Mouse (Mus musculus) midbrain, embryonic 16.5 days (tissue): ENCODE measurements around the gene Msx2. TPM values are rescaled to one million over a fixed set of nuclear protein-coding genes. Genes with fewer than 3 reads are reported as not detected.
A peak's percentile ranks its signal among the peaks of the same experiment; 100 is the strongest.

ENCODE experiments used
- ATAC-seq: fragments of 200-750 bp; cut with Nextera tagmentation; 2 replicates; pipeline ENCODE4 v1.8.0; 2017; ENCODE audit warnings: moderate TSS enrichment
- H3K27ac ChIP-seq: fragments of 300-500 bp; sonication (generic); 2 replicates; pipeline ENCODE4 v1.5.1; 2014; ENCODE audit warnings: mild to moderate bottlenecking, low read length, mixed read lengths
- H3K27me3 ChIP-seq: fragments of 300-500 bp; sonication (generic); 2 replicates; pipeline ENCODE4 v1.6.1; 2014; ENCODE audit warnings: low read depth, low read length, mixed read lengths; ENCODE audit not compliant: control insufficient read depth, insufficient read depth
- H3K36me3 ChIP-seq: fragments of 300-500 bp; sonication (generic); 2 replicates; pipeline ENCODE4 v1.6.1; 2014; ENCODE audit warnings: mild to moderate bottlenecking, low read length, moderate library complexity, mixed read lengths; ENCODE audit not compliant: control insufficient read depth, insufficient read depth
- H3K4me1 ChIP-seq: fragments of 300-500 bp; sonication (generic); 2 replicates; pipeline ENCODE4 v1.6.1; 2014; ENCODE audit warnings: mild to moderate bottlenecking, low read length, mixed read lengths; ENCODE audit not compliant: control insufficient read depth, insufficient read depth
- H3K4me2 ChIP-seq: fragments of 300-500 bp; sonication (generic); 2 replicates; pipeline ENCODE4 v1.6.1; 2014; ENCODE audit warnings: mild to moderate bottlenecking, low read length, mixed read lengths
- H3K4me3 ChIP-seq: fragments of 300-500 bp; sonication (generic); 2 replicates; pipeline ENCODE4 v1.5.1; 2014; ENCODE audit warnings: low read depth, mild to moderate bottlenecking, low read length, moderate library complexity, mixed read lengths
- H3K9ac ChIP-seq: fragments of 300-500 bp; sonication (generic); 2 replicates; pipeline ENCODE4 v1.6.1; 2014; ENCODE audit warnings: low read depth, low read length, mixed read lengths
- H3K9me3 ChIP-seq: fragments of 300-500 bp; sonication (generic); replicated peaks from 2 replicates; pipeline ENCODE4 v1.6.1; 2014; ENCODE audit warnings: mild to moderate bottlenecking, low read length, mixed read lengths; ENCODE audit not compliant: control insufficient read depth, poor library complexity, severe bottlenecking
- WGBS: fragments of 180-500 bp; shearing (Covaris S2); extraction: QIAGEN DNeasy Blood & Tissue Kit; methylation state at CpG from one replicate; pipeline ENCODE4 v1.1.7; 2014; 5-methylcytosine and 5-hydroxymethylcytosine counted together
- polyA plus RNA-seq: library from polyadenylated mRNA; unstranded; fragments of >200 nt; fragmentation: Nextera tagmentation; extraction: Ambion mirVana; gene quantifications from 2 replicates; pipeline ENCODE4 v1.2.1, GENCODE M21; 2015

Msx2 gene
- polyA plus RNA-seq, 1 experiment from 2014 or later, result 0.40 TPM

DNA sequence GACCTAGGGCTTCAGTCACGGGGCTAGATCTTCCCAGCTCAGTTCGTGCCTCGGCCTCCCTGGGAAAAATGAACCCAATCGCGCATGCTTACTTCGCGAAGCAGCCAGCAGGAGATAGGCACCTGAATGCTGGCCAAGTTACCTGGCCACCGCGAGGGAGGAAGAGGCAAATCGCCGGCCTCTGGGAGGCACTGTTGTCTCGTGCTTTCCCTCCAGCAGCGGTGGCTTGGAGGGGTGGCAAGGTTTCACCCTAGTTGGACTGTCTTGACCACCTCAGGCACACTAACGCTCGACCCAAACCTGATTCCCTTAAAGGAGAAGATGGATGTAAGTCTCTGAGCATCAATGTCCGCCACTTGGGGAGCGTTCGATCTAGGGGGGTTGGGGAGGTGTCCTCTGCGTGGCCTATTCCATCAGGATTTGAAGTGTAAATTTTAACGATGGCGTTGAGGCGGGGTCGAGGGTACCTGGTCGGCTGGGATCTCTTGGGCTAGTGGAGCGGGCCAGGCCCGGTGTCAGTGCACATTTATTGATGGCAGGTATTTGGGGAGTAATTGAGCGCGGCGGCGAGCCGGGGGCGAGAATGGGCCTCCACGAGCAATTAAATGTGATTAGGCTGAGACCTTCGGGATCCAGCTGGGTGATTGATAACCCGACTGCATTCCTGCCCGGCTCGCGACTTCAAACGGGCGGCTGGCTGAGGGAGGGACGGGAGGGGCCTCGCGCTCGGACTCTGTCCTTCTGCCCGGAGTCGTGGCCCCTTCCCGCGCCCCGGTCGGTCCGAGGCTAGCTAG is 10.8 kb downstream of the Msx2 start:
- peak overlapping the region; percentile 19 for H3K4me3 ChIP-seq
- no peak overlapping the region for H3K27ac ChIP-seq
- peaks cover 55% of the 10 kb centered on the region for H3K27me3 ChIP-seq
- no peak overlapping the region; the same call in 1 of the 2 replicates for H3K9ac ChIP-seq
- WGBS, result under 1% methylated on average over 51 of the region's 51 CpGs
- H3K9me3 ChIP-seq, result no peaks in the 10 kb centered on the region
- peak overlapping the region; percentile 42 for H3K4me2 ChIP-seq
- no peaks in the 10 kb centered on the region for H3K36me3 ChIP-seq
- peaks cover 16% of the 10 kb centered on the region for H3K4me1 ChIP-seq
- ATAC-seq, result peak; percentile 39; the same call in 1 of the 2 replicates

DNA sequence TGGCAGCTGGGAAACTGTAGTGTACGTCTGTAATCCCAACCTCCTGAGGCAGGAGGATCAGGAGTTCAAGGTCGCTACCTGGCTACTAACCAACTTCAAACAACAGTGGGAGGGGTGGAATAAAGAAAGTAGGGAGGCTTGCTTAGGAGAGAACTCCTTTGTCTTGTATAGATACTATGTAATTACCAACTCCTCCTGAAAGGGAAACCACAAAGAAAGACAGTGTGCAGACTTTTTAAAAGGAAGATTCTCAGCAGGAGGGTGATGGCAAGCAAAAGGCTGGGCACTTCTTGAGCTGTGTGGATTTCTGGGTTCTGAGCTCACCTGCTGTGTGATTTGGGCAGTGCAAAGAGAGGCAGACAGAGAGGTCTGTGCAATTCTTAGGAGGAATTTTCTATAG is 11.5 kb downstream of the Msx2 start:
- H3K4me1 ChIP-seq, result peaks cover 16% of the 10 kb centered on the region
- no peak for ATAC-seq
- no peak overlapping the region for H3K4me2 ChIP-seq
- no peak overlapping the region for H3K9ac ChIP-seq
- H3K27me3 ChIP-seq, result peaks cover 55% of the 10 kb centered on the region
- H3K4me3 ChIP-seq, result no peak overlapping the region
- H3K9me3 ChIP-seq, result no peaks in the 10 kb centered on the region
- H3K36me3 ChIP-seq, result no peaks in the 10 kb centered on the region
- WGBS, result 17% methylated on average over 2 of the region's 2 CpGs
- no peak overlapping the region for H3K27ac ChIP-seq

DNA sequence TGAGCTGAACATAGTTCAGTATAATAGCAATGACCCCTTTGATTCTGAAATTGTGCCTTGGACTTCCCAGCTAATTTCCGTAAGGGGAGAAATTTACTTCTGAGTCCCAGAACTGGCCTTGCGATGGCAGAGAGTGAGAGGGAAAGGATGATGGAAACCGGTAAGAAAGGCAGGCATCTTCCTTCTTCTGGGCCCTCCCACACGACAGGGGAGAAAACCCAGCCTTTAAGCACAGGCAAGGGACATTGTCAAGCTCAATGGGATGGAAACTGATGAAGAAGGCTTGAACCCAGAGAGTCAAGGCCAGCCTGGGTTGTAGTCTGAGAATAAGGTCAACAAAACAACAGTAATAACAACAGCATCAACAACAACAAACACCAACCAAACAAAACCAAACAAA is 14.1 kb downstream of the Msx2 start:
- peaks cover 25% of the 10 kb centered on the region for H3K4me1 ChIP-seq
- no peak overlapping the region for H3K9ac ChIP-seq
- H3K27ac ChIP-seq, result no peak overlapping the region
- no peak for ATAC-seq
- peaks cover 56% of the 10 kb centered on the region for H3K27me3 ChIP-seq
- WGBS, result 53% methylated on average over 4 of the region's 4 CpGs
- no peaks in the 10 kb centered on the region for H3K9me3 ChIP-seq
- H3K4me2 ChIP-seq, result no peak overlapping the region
- no peaks in the 10 kb centered on the region for H3K36me3 ChIP-seq
- no peak overlapping the region for H3K4me3 ChIP-seq

- Histone ChIP-seq H3K36me3 (no peaks in the 10 kb centered on the region), H3K4me2 (peak overlapping the region; percentile 68), H3K9me3 (no peaks in the 10 kb centered on the region), H3K27me3 (peaks cover 53% of the 10 kb centered on the region), H3K9ac (peak overlapping the region; percentile 63), H3K4me1 (peaks cover 14% of the 10 kb centered on the region), H3K27ac (no peak overlapping the region), H3K4me3 (peak overlapping the region; percentile 29)
- 2% methylated on average over 21 of the region's 21 CpGs for WGBS
- ATAC-seq, result peak; percentile 82
Observed at GRCm38 (mm10) chr13:53454794-53455672, 17.8 kb downstream of the Msx2 start.

DNA sequence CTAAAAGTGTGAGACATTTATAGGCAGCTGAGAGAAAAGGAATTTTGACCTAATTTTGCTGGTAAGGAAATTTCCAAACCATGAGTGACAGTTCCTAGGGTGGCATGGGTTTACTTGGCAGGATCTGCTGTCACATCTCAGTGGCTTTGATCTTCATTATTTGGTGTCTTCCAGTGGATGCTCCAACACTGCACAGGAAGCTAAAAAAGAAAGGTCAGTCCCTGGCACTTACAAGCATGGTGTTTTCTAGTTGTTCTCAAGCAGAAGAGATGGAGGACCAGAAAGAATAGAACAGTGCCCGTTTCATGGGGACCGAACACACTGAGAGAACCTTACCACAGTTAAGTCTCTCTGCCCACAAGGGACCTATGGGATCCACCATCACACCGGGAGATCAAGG is 18.9 kb downstream of the Msx2 start:
- no peak overlapping the region for H3K4me3 ChIP-seq
- H3K36me3 ChIP-seq, result no peaks in the 10 kb centered on the region
- peaks cover 45% of the 10 kb centered on the region for H3K27me3 ChIP-seq
- no peak overlapping the region for H3K4me2 ChIP-seq
- 72% methylated on average over 3 of the region's 3 CpGs for WGBS
- peaks cover 14% of the 10 kb centered on the region for H3K4me1 ChIP-seq
- H3K9me3 ChIP-seq, result no peaks in the 10 kb centered on the region
- no peak for ATAC-seq
- no peak overlapping the region for H3K27ac ChIP-seq
- no peak overlapping the region for H3K9ac ChIP-seq

DNA sequence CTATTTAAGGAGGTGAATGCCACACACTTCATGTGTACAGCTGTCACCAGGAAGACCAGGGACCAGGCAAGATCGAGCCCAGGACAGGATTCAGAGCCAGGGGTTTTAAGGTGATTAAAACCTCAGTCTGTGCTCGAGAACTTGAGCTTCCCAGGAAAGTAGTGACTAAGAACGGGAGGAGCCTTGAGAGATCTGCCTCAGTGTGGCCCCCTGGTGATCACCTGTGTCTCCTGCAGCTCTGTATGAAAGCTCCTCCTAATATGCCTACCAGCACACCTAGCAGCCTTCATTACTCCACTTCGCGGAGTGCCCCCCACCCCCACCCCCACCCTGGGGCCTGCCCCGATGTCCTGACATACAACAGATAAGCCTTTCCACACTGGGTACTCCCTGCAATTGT is 25.3 kb downstream of the Msx2 start:
- H3K9me3 ChIP-seq, result no peaks in the 10 kb centered on the region
- H3K27me3 ChIP-seq, result peaks cover 11% of the 10 kb centered on the region
- H3K36me3 ChIP-seq, result no peaks in the 10 kb centered on the region
- ATAC-seq, result no peak
- no peak overlapping the region for H3K4me2 ChIP-seq
- H3K9ac ChIP-seq, result no peak overlapping the region
- no peak overlapping the region for H3K27ac ChIP-seq
- H3K4me1 ChIP-seq, result no peaks in the 10 kb centered on the region
- WGBS, result 25% methylated on average over 5 of the region's 6 CpGs
- H3K4me3 ChIP-seq, result no peak overlapping the region

DNA sequence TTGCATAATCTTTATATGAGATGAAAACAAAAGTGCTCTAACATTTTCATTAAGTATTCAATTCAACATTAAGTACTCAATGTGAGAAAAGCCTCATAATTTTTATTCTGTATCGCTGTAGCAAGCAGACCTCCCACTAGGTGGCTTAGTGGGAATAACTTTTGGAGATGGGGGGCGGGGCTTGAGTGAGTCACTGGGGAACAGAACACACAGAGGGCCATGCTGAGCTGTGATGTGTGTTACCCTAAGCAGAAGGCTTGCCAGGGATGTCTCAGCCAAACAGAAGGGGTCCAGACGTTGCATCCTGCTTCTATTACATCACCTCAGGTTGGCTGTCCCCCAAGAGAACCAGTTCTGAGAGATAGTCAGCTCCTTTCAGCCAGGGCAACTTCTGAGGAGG is 29.3 kb downstream of the Msx2 start:
- Histone ChIP-seq H3K27ac (no peak overlapping the region), H3K36me3 (no peaks in the 10 kb centered on the region), H3K4me2 (no peak overlapping the region), H3K4me3 (no peak overlapping the region), H3K4me1 (no peaks in the 10 kb centered on the region), H3K9me3 (no peaks in the 10 kb centered on the region), H3K27me3 (no peaks in the 10 kb centered on the region; the same call in 1 of the 2 replicates), H3K9ac (no peak overlapping the region)
- no peak for ATAC-seq
- WGBS, result 28% methylated on average over 3 of the region's 3 CpGs

GRCm38 (mm10) chr13:53442168-53442980 is 30.5 kb downstream of the Msx2 start:
- peak; percentile 45; the same call in 1 of the 2 replicates for ATAC-seq
- no peaks in the 10 kb centered on the region; the same call in 1 of the 2 replicates for H3K27me3 ChIP-seq
- H3K4me1 ChIP-seq, result no peaks in the 10 kb centered on the region
- no peak overlapping the region for H3K4me3 ChIP-seq
- no peaks in the 10 kb centered on the region for H3K9me3 ChIP-seq
- no peaks in the 10 kb centered on the region for H3K36me3 ChIP-seq
- WGBS, result 29% methylated on average over 25 of the region's 25 CpGs
- no peak overlapping the region for H3K27ac ChIP-seq
- no peak overlapping the region; the same call in 1 of the 2 replicates for H3K9ac ChIP-seq
- peak overlapping the region; percentile 53 for H3K4me2 ChIP-seq
